Mouse (Mus musculus): ENCODE data around the gene Kmo. TPM values are rescaled to one million over a fixed set of nuclear protein-coding genes. Genes with fewer than 3 reads are reported as not detected.
A peak's percentile ranks its signal among the peaks of the same experiment; 100 is the strongest.

The Kmo gene
- polyA plus RNA-seq, 1 experiment from 2014 or later = 0.53 TPM

- H3K36me3 ChIP-seq (ENCODE audit: control insufficient read depth, insufficient read depth) = no peaks in the 10 kb centered on the region
- H3K27ac ChIP-seq (ENCODE audit: low read depth, low read length) = no peak overlapping the region
- H3K27me3 ChIP-seq (replicated peaks; ENCODE audit: control insufficient read depth, insufficient read depth, low read length) = no peaks in the 10 kb centered on the region
- no peaks in the 10 kb centered on the region for H3K4me1 ChIP-seq (replicated peaks; ENCODE audit: control insufficient read depth, insufficient read depth, low read length)
- ATAC-seq = no peak
- no peak overlapping the region for H3K4me3 ChIP-seq (ENCODE audit: low read depth, low read length)
- H3K4me2 ChIP-seq (replicated peaks; ENCODE audit: low read depth) = no peak overlapping the region
- H3K9me3 ChIP-seq (ENCODE audit: control insufficient read depth) = no peaks in the 10 kb centered on the region
- TF ChIP-seq CTCF (IDR thresholded peaks at IDR 0.05; ENCODE audit: low read depth) = no peak
- WGBS = 88% methylated on average over 2 of the region's 2 CpGs
- no peak overlapping the region for H3K9ac ChIP-seq (ENCODE audit: low read depth, low read length)
Observed at GRCm38 (mm10) chr1:175585267-175585666, 34.9 kb upstream of the Kmo start.

GRCm38 (mm10) chr1:175586656-175587055, 33.5 kb upstream of the Kmo start:
- no peak for ATAC-seq
- Histone ChIP-seq H3K36me3 (ENCODE audit: control insufficient read depth, insufficient read depth) (no peaks in the 10 kb centered on the region), H3K27me3 (replicated peaks; ENCODE audit: control insufficient read depth, insufficient read depth, low read length) (no peaks in the 10 kb centered on the region), H3K4me3 (ENCODE audit: low read depth, low read length) (no peak overlapping the region), H3K27ac (ENCODE audit: low read depth, low read length) (no peak overlapping the region), H3K9ac (ENCODE audit: low read depth, low read length) (no peak overlapping the region), H3K4me1 (replicated peaks; ENCODE audit: control insufficient read depth, insufficient read depth, low read length) (no peaks in the 10 kb centered on the region), H3K9me3 (ENCODE audit: control insufficient read depth) (no peaks in the 10 kb centered on the region), H3K4me2 (replicated peaks; ENCODE audit: low read depth) (no peak overlapping the region)
- TF ChIP-seq CTCF (IDR thresholded peaks at IDR 0.05; ENCODE audit: low read depth) = no peak
- 70% methylated on average over 5 of the region's 5 CpGs for WGBS

DNA sequence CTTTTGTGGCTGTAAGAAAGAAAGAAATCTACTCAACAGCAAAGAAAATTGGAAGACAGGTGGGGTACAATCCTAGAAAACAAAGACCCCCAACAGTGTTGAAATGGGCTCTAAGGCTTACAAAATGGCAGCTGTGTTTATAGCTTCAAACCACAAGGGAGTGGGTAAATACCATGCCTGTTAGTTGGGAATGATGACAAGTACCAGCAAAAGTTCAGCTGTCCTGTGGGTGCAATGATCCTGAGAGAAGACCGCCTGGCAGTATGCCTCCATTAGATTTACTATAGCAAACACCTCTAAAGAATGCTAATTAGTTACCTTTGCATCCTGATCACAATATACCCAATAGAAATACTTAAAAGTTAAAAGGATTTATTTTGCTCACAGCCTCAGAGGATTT, 27.3 kb upstream of the Kmo start:
- no peak for ATAC-seq
- Histone ChIP-seq H3K4me1 (replicated peaks; ENCODE audit: control insufficient read depth, insufficient read depth, low read length) (no peaks in the 10 kb centered on the region), H3K9ac (ENCODE audit: low read depth, low read length) (no peak overlapping the region), H3K4me3 (ENCODE audit: low read depth, low read length) (no peak overlapping the region), H3K27me3 (replicated peaks; ENCODE audit: control insufficient read depth, insufficient read depth, low read length) (no peaks in the 10 kb centered on the region), H3K36me3 (ENCODE audit: control insufficient read depth, insufficient read depth) (no peaks in the 10 kb centered on the region), H3K9me3 (ENCODE audit: control insufficient read depth) (no peaks in the 10 kb centered on the region), H3K27ac (ENCODE audit: low read depth, low read length) (no peak overlapping the region), H3K4me2 (replicated peaks; ENCODE audit: low read depth) (no peak overlapping the region)
- 100% methylated on average over 1 of the region's 1 CpGs for WGBS
- TF ChIP-seq CTCF (IDR thresholded peaks at IDR 0.05; ENCODE audit: low read depth) = no peak

GRCm38 (mm10) chr1:175602231-175602630, 17.9 kb upstream of the Kmo start:
- Histone ChIP-seq H3K4me1 (replicated peaks; ENCODE audit: control insufficient read depth, insufficient read depth, low read length) (no peaks in the 10 kb centered on the region), H3K4me3 (ENCODE audit: low read depth, low read length) (no peak overlapping the region), H3K4me2 (replicated peaks; ENCODE audit: low read depth) (no peak overlapping the region), H3K9ac (ENCODE audit: low read depth, low read length) (no peak overlapping the region), H3K27me3 (replicated peaks; ENCODE audit: control insufficient read depth, insufficient read depth, low read length) (no peaks in the 10 kb centered on the region), H3K36me3 (ENCODE audit: control insufficient read depth, insufficient read depth) (peaks cover 43% of the 10 kb centered on the region), H3K9me3 (ENCODE audit: control insufficient read depth) (no peaks in the 10 kb centered on the region), H3K27ac (ENCODE audit: low read depth, low read length) (no peak overlapping the region)
- peak; percentile 10; the same call in 1 of the 2 replicates for ATAC-seq
- 80% methylated on average over 11 of the region's 11 CpGs for WGBS
- TF ChIP-seq CTCF (IDR thresholded peaks at IDR 0.05; ENCODE audit: low read depth) = no peak

DNA sequence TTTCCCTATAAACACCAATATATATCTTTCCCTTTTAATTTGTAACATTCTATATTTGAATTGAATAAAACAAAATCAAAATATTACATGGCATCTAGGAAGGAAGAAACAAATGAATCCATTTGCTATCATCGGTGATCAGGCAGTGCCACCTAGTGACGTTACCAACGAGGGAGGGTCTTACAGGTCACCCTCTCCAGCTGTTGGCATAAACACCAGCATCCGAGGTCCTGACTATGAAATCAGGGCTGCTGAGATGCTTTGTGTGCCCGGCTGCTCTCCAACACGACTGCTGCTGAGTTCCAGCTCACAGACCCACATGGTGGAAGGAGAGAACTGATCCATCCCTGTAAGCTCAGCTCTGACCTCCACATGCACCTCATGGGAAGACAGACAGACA, 16.8 kb upstream of the Kmo start:
- H3K4me1 ChIP-seq (replicated peaks; ENCODE audit: control insufficient read depth, insufficient read depth, low read length) = no peaks in the 10 kb centered on the region
- ATAC-seq = no peak
- peak; percentile 56 for TF ChIP-seq CTCF (IDR thresholded peaks at IDR 0.05; ENCODE audit: low read depth)
- WGBS = 74% methylated on average over 6 of the region's 6 CpGs
- peaks cover 53% of the 10 kb centered on the region for H3K36me3 ChIP-seq (ENCODE audit: control insufficient read depth, insufficient read depth)
- no peaks in the 10 kb centered on the region for H3K27me3 ChIP-seq (replicated peaks; ENCODE audit: control insufficient read depth, insufficient read depth, low read length)
- H3K4me3 ChIP-seq (ENCODE audit: low read depth, low read length) = no peak overlapping the region
- no peaks in the 10 kb centered on the region for H3K9me3 ChIP-seq (ENCODE audit: control insufficient read depth)
- no peak overlapping the region for H3K9ac ChIP-seq (ENCODE audit: low read depth, low read length)
- no peak overlapping the region for H3K27ac ChIP-seq (ENCODE audit: low read depth, low read length)
- H3K4me2 ChIP-seq (replicated peaks; ENCODE audit: low read depth) = no peak overlapping the region

GRCm38 (mm10) chr1:175607308-175607707, 12.9 kb upstream of the Kmo start:
- ATAC-seq = no peak
- Histone ChIP-seq H3K4me1 (replicated peaks; ENCODE audit: control insufficient read depth, insufficient read depth, low read length) (no peaks in the 10 kb centered on the region), H3K27ac (ENCODE audit: low read depth, low read length) (no peak overlapping the region; the same call in 1 of the 2 replicates), H3K9ac (ENCODE audit: low read depth, low read length) (no peak overlapping the region), H3K36me3 (ENCODE audit: control insufficient read depth, insufficient read depth) (peaks cover 71% of the 10 kb centered on the region), H3K4me3 (ENCODE audit: low read depth, low read length) (no peak overlapping the region), H3K9me3 (ENCODE audit: control insufficient read depth) (no peaks in the 10 kb centered on the region), H3K4me2 (replicated peaks; ENCODE audit: low read depth) (no peak overlapping the region), H3K27me3 (replicated peaks; ENCODE audit: control insufficient read depth, insufficient read depth, low read length) (no peaks in the 10 kb centered on the region)
- WGBS = 63% methylated on average over 6 of the region's 6 CpGs
- no peak for TF ChIP-seq CTCF (IDR thresholded peaks at IDR 0.05; ENCODE audit: low read depth)

Measured in intestine, postnatal 0 days (tissue).